24 mouse cellular contexts compared by ENCODE assay signal in the genomic region with DNA sequence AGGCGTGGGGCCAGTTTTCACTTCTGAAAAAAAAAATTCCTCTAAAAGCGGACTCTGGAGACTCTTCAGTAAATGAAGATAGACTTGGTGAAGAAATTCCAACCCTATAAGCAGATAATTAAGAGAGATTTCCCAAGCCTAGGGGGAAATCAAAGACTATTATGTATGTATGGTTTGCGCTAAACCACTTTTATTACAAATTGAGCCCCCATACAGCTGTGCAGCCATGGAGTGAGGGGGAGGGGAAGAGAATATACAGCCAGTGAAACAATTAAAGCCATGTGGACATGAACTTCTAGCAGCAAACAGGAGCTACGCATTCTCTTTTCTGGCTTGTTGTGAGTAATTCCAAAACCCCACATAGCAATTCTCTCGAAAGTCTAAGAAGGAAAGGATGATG.
A peak's percentile ranks its signal among the peaks of the same experiment; 100 is the strongest.
DNase-seq lines count a peak whose midpoint lies in the region; ATAC-seq lines count a peak whose summit lies in the region.
"Had no signal": no experiment of that assay in that cellular context is flagged by ENCODE, and none has a peak within 500 bp of the region (broad histone marks: within the 10 kb centered on the region; RNA-seq: fewer than 3 reads in every experiment).

No protein-coding gene starts in this region.

- H3K4me3 ChIP-seq in hindbrain, embryonic 14.5 days (replicated peaks; ENCODE audit: low read length) = no peak overlapping the region
- no peak overlapping the region for H3K4me3 ChIP-seq in hindbrain, embryonic 10.5 days
- H3K4me3 ChIP-seq in neural tube, embryonic 13.5 days = no peak overlapping the region
- H3K4me3 ChIP-seq in limb, embryonic 11.5 days (ENCODE audit: low read depth, low read length) = no peak overlapping the region
- H3K4me3 ChIP-seq: embryonic facial prominence, embryonic 13.5 days; midbrain, embryonic 12.5 days; stomach, embryonic 15.5 days had no signal

- 64% methylated on average over 5 of the region's 5 CpGs for WGBS in hindbrain, embryonic 14.5 days
- WGBS in hindbrain, embryonic 10.5 days = 90% methylated on average over 5 of the region's 5 CpGs
- WGBS in neural tube, embryonic 13.5 days = 64% methylated on average over 5 of the region's 5 CpGs
- 49% methylated on average over 5 of the region's 5 CpGs for WGBS in limb, embryonic 11.5 days

- H3K9ac ChIP-seq in hindbrain, embryonic 14.5 days = no peak overlapping the region
- no peak overlapping the region for H3K9ac ChIP-seq in neural tube, embryonic 13.5 days
- H3K9ac ChIP-seq in limb, embryonic 11.5 days (ENCODE audit: low read length) = no peak overlapping the region
- H3K9ac ChIP-seq: embryonic facial prominence, embryonic 13.5 days; liver, postnatal 0 days; midbrain, embryonic 12.5 days; stomach, embryonic 15.5 days had no signal

- DNase-seq in hindbrain, embryonic 14.5 days (ENCODE audit: low spot score) = no peak
- DNase-seq in hindbrain, embryonic 10.5 days (ENCODE audit: low spot score) = no peak
- DNase-seq in neural tube, embryonic 10.5 days (ENCODE audit: extremely low spot score, low spot score) = no peak
- peak; percentile 33 for DNase-seq in limb, embryonic 11.5 days (ENCODE audit: low spot score)
- DNase-seq in frontal cortex, postnatal 10 days (ENCODE audit: low spot score in 2 of 2) = no peak
- DNase-seq in thymus, postnatal 36 days = no peak
- DNase-seq: adrenal gland, postnatal 36 days; cerebellum, adult 11 months; cerebellum, adult 9-11 months; gastrocnemius, postnatal 14 days; heart, adult 11 months; kidney, adult 18-20 months; kidney, postnatal 4 days; liver, postnatal 0 days; lung, postnatal 10 days; right cerebral cortex, adult 18-20 months; thymus, adult 2 months had no signal

- no peaks in the 10 kb centered on the region for H3K27me3 ChIP-seq in hindbrain, embryonic 14.5 days (ENCODE audit: control insufficient read depth, insufficient read depth, low read length)
- peaks cover 19% of the 10 kb centered on the region for H3K27me3 ChIP-seq in hindbrain, embryonic 10.5 days (ENCODE audit: insufficient read depth, poor library complexity, severe bottlenecking)
- H3K27me3 ChIP-seq in neural tube, embryonic 13.5 days = no peaks in the 10 kb centered on the region
- no peaks in the 10 kb centered on the region for H3K27me3 ChIP-seq in limb, embryonic 11.5 days (ENCODE audit: control insufficient read depth, insufficient read depth, low read length)
- H3K27me3 ChIP-seq: embryonic facial prominence, embryonic 13.5 days; midbrain, embryonic 12.5 days; stomach, embryonic 15.5 days had no signal

- no peaks in the 10 kb centered on the region for H3K36me3 ChIP-seq in hindbrain, embryonic 14.5 days (replicated peaks; ENCODE audit: control insufficient read depth, insufficient read depth)
- no peaks in the 10 kb centered on the region for H3K36me3 ChIP-seq in hindbrain, embryonic 10.5 days
- H3K36me3 ChIP-seq in neural tube, embryonic 13.5 days = no peaks in the 10 kb centered on the region
- H3K36me3 ChIP-seq in limb, embryonic 11.5 days (ENCODE audit: control insufficient read depth, insufficient read depth, low read length) = no peaks in the 10 kb centered on the region
- H3K36me3 ChIP-seq: embryonic facial prominence, embryonic 13.5 days; midbrain, embryonic 12.5 days; stomach, embryonic 15.5 days had no signal

- H3K4me2 ChIP-seq in hindbrain, embryonic 14.5 days (replicated peaks) = no peak overlapping the region
- H3K4me2 ChIP-seq in neural tube, embryonic 13.5 days = no peak overlapping the region
- no peak overlapping the region for H3K4me2 ChIP-seq in limb, embryonic 11.5 days (ENCODE audit: low read depth, severe bottlenecking)
- H3K4me2 ChIP-seq: embryonic facial prominence, embryonic 13.5 days; heart, embryonic 11.5 days; liver, embryonic 11.5 days; midbrain, embryonic 12.5 days; stomach, embryonic 15.5 days had no signal

- H3K4me1 ChIP-seq in hindbrain, embryonic 14.5 days (replicated peaks; ENCODE audit: control insufficient read depth, insufficient read depth, low read length) = 0 out of 2 replicates have a peak, but pooled peaks cover 3% of the 10 kb centered on the region
- 0 out of 2 replicates have a peak, but pooled peaks cover under 1% of the 10 kb centered on the region for H3K4me1 ChIP-seq in hindbrain, embryonic 10.5 days (replicated peaks)
- peaks cover 35% of the 10 kb centered on the region for H3K4me1 ChIP-seq in neural tube, embryonic 13.5 days (replicated peaks)
- H3K4me1 ChIP-seq in limb, embryonic 11.5 days (ENCODE audit: control insufficient read depth, insufficient read depth, low read length) = peaks cover 13% of the 10 kb centered on the region
- H3K4me1 ChIP-seq: stomach, embryonic 15.5 days had no signal

- ATAC-seq in hindbrain, embryonic 14.5 days (ENCODE audit: low FRiP score) = peak; percentile 40; the same call in 1 of the 2 replicates
- no peak for ATAC-seq in neural tube, embryonic 13.5 days (ENCODE audit: low read depth)
- ATAC-seq in limb, embryonic 11.5 days (ENCODE audit: insufficient number of reproducible peaks, low FRiP score, low TSS enrichment, low read depth) = no peak
- ATAC-seq: forebrain, embryonic 14.5 days; liver, postnatal 0 days had no signal

- H3K9me3 ChIP-seq in hindbrain, embryonic 14.5 days (ENCODE audit: control insufficient read depth, low read length) = no peaks in the 10 kb centered on the region
- H3K9me3 ChIP-seq in hindbrain, embryonic 10.5 days = no peaks in the 10 kb centered on the region
- no peaks in the 10 kb centered on the region for H3K9me3 ChIP-seq in neural tube, embryonic 13.5 days
- H3K9me3 ChIP-seq in limb, embryonic 11.5 days (ENCODE audit: control insufficient read depth, low read length) = no peaks in the 10 kb centered on the region
- H3K9me3 ChIP-seq: embryonic facial prominence, embryonic 13.5 days; midbrain, embryonic 12.5 days; stomach, embryonic 15.5 days had no signal

- no peak overlapping the region for H3K27ac ChIP-seq in hindbrain, embryonic 14.5 days
- H3K27ac ChIP-seq in hindbrain, embryonic 10.5 days = no peak overlapping the region
- H3K27ac ChIP-seq in neural tube, embryonic 13.5 days (replicated peaks) = peak overlapping the region; percentile 46; the same call in 1 of the 2 replicates
- H3K27ac ChIP-seq in limb, embryonic 11.5 days (replicated peaks; ENCODE audit: low read depth, low read length) = no peak overlapping the region
- H3K27ac ChIP-seq: embryonic facial prominence, embryonic 13.5 days; midbrain, embryonic 12.5 days; stomach, embryonic 15.5 days had no signal
